Mouse (Mus musculus): ENCODE measurements around the gene F2rl1.
"Not testable (repeated sequence)": the region's sequence is repeated elsewhere in the genome, so short reads cannot be mapped to it uniquely, and the experiment has no call there.

Gene F2rl1

DNA sequence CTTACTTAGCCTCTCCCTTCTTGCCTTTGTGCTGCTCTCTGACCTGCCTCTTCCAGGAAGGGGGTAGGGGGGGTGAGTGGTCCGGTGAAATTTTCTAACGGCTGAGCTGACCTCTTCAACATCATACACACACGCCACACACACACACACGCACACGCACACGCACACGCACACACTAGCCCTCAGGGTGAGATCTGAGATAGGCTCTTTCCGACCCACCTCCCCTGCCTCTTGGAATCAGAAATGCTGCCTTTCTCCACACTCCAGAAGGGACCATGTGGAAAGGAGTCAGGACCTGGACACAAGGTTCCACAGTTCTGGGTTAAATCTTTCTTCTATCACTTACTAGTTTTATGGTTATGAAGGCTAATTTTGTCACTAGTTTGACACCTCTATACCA is 8.6 kb upstream of the F2rl1 start:
- DNase-seq (ENCODE audit: low spot score) = no peak

DNA sequence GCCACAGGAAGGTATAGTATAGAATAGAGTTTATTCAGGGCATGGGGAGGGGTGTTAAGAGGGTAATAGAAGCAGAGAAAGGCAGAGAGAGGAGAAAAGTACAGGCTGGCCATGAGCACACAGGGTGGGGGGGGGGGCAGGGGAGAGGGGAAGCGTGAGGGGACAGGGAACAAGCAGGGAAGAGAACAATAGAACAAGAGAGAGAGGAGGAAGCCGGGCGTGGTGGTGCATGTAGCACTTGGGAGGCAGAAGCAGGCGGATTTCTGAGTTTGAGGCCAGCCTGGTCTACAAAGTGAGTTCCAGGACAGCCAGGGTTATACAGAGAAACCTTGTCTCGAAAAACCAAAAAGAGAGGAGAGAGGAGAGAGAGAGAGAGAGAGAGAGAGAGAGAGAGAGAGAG is 8.1 kb upstream of the F2rl1 start:
- not testable (repeated sequence) for DNase-seq (ENCODE audit: low spot score)

DNA sequence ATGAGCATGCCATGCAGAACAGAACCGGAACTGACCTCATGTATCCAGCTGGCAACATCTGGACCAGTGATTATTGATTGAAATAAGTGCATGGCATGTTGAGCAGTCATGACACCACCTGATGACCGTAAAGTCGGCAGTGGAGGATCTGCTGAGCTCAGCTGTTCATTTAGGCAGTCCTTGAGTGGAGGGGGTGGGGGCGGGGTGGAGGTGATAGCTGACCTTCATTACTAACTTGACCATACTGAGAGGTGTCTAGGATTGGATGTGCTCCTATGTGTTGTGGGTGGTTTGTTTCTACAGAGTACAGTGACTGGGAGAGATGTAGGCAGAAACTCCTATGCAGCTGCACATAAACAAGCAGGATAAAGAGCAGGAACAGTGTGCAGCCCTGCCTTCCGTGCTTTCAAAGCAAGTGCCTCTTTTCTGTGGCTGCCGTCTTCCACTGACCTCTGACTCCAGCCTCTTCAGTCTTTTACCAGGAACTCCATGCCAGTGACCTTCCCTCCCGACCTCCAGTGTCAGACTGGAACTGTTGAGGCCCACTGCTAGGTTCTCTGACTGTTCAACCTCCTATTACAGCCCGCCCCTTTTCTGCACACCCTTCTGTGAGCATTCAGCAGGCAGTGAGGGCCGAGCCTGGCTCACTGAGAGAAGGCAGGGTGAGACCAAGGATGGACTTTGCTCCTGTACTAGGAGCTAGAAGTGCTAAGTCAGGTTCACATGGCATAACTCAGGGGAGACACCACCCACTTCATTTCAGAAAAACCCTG is 6.4 kb upstream of the F2rl1 start:
- DNase-seq (ENCODE audit: low spot score) = no peak

DNA sequence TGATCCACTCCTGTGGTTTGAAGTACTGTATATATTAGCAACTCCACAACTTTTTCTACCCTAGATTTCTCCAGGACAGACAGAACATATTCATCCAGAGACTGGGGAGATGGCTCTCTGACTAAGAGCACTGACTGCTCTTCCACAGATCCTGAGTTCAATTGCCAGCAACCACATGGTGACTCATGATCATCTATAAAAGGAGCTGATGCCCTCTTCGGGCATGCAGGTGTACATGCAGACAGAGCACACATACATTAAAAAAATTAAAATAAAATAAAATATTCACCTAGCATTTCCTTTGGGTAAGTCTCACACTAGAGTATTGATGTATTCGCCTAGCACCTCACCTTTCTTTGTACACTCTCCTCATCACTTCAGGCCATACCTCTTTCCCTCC is 4.2 kb upstream of the F2rl1 start:
- no peak for DNase-seq (ENCODE audit: low spot score)

DNA sequence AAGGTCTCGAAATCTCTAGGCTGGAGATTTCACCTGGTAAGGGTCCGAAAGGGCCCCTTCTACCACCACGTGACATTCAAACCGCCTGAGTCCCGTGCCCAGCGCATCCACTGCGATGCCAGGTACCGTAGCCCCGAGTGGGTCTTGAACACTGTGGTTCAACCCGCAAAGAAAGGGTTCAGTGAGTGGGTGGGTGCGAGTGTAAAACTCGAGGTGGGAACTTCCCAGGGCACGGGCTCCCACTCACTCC is 678 bp downstream of the F2rl1 start:
- no peak for DNase-seq (ENCODE audit: low spot score)

DNA sequence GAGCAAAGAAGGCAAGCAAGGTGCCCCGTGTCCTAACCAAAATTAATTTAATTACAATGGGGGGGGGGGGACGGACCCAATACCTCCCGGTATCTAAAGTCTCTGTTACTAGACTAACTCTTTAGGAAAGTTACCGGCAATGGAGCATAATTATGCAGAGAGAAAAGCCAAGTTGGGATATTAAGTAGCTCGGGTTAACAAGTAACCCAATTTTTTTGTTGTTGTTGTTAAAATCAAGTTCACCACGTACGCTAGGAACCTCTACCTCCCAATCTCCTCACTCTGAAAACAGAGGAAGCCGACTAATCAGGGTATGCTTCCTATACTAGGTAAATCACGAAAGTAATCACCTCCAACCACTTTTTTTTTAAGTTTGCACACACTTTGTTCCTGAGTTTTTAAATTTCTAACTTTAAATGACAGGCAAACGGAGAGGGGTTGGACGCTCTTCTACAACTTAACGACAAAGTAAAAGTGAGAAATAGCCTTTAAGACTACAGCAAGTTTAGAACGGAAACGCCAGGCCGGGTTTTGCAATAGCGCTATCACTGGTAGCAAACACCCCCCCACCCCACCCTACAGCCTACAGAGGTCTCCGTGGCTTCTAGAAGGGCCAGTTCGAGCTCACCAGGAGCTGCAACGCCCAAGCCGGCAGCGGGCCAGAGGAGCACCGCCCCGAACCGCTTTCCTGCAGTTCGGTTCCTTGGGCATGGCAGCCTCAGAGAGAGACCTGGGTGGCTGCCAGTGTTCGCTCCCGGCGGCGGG is 1.2 kb downstream of the F2rl1 start:
- no peak for DNase-seq (ENCODE audit: low spot score)

DNA sequence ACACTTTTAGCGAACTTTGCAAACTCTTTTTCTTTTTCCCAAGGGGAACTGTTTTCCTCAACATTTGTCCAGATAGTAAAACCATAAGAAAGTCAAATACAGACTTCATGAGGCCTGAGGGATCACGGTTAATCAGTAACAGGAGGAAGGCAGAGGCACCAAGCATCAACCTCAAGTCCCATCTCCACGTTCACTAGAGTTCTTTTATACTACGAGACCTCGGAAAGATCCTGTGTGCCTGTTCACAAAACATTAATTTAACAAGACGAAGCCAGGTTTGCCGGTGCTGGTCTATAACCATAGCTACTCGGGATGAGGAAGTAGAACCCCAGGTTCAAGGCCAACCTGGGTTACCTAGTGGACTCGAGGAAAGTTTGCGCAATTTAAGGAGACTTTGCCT is 2.9 kb downstream of the F2rl1 start:
- DNase-seq (ENCODE audit: low spot score) = no peak

DNA sequence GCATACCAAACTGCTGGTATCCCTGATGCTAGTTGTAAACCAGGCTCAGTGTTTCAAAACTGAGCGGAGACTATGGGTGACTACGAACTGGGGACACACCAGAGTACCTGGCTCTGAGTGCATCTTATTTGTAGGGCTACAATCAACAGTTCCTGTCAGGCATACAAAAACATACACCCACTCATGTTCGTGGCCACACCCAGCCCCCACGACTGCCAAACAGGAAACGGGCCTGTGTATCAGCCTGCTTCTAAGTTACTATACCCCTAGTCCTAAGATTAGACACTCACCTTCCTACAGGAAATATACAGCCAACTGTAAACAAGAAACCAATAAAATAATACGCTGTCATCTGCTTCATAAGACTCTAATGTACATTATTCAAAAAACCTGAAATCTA is 4.0 kb downstream of the F2rl1 start:
- no peak for DNase-seq (ENCODE audit: low spot score)

DNA sequence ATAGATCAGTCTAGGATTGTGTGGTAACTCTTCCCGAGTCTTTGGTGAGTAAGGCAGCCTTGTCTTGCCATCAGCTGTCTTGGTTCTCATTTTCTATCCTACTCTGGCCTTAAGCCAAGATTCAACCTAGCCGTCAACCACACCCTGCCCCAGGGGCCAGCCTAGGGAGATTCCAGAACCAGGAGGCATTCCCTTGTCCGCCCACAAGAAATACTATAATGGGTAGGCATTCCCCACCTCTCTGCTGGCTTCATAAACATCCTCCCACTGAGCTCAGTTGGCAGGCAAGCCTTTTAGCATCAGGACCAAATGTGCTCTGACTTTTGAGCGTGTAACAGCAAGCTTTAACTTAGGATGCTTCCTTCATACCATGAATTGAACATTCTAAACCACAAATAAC is 10.3 kb downstream of the F2rl1 start:
- no peak for DNase-seq (ENCODE audit: low spot score)

DNA sequence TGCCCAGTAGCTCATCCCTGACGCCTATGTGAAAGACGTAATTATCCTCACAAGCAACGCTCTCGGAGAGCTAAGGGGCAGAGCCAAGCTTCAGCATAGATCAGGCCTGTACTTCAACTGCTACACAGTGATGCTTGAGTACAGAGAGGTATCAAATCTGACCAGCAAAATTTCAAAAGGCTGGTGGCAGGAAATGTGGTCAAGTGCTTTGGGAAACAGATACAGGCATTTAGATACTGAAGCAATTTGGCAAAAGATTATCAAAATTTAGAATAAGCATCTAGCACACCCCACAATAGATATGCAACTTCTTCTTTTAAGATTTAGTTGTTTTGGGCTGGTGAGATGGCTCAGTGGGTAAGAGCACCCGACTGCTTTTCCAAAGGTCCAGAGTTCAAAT is 15.0 kb downstream of the F2rl1 start:
- DNase-seq (ENCODE audit: low spot score) = no peak

DNA sequence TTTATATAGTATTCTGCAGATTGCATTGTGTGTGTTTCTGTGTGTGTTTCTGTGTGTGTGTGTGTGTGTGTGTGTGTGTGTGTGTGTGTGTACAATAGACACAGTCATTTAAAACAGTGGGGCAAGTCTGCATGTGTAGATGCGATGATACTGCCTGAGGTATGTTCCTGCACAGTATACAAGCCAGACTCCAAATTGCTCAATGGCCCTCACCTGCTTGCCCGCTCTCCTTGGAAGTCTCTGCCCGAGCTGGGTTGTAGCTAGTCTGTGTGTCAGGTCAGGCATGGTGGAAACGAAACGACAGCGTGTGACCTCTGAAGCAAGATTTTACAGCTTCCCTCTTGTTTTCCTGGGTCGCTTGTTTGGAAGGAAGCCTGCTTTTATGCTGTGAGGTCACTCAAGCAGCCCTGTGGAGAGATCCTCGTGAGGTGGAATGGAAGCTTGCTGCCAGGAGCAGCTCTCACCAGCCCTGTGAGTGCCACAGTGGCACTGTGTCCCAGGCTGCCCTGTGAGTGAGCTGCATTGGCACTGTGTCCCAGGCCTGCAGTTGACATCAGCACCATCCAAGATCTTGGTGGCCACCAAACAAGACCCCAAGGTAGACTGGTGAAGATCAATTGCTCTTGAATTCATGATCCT is 21.6 kb downstream of the F2rl1 start:
- DNase-seq (ENCODE audit: low spot score) = no peak

DNA sequence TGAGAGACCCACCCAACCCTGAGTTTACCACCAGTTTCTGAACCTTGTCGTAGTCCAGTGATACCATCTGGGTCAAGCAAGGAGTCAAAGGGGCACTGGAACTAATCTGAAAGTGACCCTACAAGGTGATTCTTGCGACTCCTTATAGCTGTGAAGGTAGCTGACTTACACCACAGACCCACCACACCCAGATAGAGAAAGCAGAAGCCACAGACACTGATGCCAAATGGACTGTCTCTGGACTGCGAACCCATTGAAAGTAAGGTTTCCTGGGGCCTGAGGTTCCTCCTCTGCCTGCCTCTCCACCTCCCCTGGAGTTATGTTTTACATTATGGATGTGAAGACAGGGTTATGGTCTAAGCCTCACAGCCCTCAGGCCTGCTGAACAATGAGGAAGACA is 28.4 kb downstream of the F2rl1 start:
- no peak for DNase-seq (ENCODE audit: low spot score)

DNA sequence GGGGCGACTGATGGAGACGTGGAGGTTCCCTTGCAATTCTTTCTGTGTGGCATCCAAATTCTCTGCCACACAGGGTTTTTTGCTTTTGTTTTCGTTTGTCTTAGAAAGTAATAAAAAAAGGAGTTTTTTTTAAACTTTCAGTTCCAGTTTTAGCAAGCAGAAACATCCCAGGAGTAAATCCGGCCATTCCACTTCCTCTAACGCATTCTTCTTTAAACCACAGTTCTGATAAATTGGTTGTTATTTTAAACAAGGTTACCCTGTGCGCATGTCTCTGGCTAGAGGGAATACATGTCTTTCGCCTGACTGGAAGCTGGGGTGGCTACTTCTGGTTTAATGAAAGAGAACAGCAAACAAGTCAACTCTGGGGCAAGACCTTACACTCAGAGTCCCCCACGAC is 30.2 kb downstream of the F2rl1 start:
- no peak for DNase-seq (ENCODE audit: low spot score)

DNA sequence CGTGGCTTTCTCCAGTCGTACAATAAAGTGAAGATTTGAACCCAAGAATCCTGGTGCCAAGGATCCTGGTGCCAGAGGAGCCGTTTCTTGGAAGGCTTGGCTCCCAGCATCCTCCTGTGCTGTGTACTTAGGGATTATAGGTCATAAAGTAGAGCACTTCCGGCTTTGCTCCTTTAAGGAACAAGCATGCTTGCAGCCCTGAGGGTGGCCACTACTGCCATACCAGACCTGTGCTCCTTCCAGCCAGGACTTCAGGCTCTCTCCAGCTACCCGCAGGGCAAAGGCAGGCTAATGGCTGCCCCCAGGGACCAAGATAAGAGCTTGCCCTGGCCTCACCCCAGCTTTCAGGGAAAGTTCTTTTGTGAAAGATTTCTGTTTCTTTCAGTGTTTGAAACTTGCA is 31.7 kb downstream of the F2rl1 start:
- peak; percentile 33 for DNase-seq (ENCODE audit: low spot score)

DNA sequence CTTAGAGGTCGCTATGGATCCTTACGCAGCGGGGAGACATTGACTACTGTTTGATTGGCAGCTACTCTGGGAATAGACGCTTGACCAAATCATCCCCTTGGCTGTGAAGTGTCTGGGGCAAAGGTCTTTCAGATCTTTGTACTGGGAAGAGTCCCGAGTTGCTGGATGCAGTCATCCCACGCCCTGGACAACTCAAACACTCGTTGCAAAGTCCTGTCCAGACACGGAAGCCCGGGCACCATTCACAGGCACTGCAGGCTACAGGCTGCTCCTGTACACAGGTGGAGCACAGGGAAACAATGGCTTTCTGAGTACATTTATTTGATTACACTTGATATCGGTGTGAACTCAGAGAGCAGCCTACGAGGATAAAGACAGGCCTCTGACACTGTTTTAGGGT is 33.7 kb downstream of the F2rl1 start:
- no peak for DNase-seq (ENCODE audit: low spot score)

DNA sequence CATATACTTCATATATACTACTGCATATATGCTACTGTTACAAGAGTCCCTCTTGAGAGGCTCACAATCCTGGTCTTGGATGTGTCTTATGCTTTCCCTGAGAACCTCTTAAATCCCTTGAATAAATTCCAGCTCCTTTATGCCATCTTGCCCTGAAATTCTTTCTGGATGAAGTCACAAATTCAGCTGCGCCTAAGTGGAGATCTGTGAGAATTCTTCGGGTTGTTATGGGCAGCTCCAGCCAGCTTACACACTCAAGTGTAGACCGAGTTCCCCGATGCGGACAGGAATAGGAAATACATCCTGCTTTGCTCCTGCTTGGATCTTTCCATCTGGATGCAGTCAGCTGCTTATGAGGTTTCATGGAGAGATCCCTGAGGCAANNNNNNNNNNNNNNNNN is 40.4 kb downstream of the F2rl1 start:
- DNase-seq (ENCODE audit: low spot score) = no peak

DNA sequence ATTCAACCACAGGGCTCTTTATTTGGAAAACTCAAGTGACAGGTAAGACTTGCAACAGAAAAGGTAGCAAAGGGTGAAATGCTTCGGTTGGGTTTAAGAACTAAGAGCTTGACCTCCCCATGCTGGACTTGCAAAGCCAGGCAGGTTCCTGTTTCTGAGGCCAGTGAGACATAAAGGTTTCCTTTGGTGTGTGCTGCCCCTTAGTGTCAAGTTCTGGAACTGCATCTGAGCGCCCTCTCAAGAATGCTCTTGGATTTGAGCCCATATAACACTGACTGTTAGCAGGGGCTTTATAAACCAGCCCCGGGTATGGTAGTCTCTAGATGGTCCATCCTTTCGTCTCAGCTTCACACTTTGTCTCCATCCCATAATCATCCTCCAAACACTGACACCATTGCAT is 43.6 kb downstream of the F2rl1 start:
- peak; percentile 77 for DNase-seq (ENCODE audit: low spot score)

DNA sequence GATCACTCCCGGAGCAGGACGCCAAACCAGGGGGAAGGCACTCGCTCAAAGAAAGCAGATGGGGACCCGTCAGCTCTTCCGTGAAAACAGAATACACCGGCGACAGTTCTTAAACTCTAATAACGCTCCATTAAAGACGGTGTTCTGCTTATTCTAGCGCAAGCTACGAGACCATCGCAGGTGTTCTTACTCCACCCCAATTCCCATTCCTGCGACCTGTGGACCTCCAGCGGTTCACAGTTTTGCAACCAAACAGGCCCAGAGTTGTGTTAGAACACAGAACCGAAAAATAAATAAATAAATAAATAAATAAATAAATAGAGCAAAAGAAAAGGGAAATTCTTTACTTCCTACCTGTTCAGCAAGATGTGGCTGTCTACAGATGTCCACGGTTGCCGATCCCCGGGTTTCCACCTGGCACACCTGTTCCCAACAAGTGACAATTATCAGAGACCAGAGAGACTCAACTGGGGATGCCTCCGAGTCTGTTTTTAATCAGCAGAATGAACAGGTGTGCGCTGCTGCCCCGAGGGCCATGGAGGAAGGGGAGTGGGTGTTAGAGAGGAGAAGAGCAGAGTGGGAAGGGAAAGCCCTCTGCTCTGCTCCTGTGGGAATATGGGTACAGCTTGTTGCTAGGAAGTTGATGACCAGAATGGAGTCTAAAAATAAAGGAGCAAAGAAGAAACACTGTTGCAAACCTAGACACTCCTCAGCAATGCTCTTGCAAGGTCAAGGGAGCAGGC is 46.2 kb downstream of the F2rl1 start, which contains the start of gene S100z:
Gene S100z, minus strand, starts transcription at position 51 of the 743 bp plus-strand sequence.
- DNase-seq (ENCODE audit: low spot score) = no peak

DNA sequence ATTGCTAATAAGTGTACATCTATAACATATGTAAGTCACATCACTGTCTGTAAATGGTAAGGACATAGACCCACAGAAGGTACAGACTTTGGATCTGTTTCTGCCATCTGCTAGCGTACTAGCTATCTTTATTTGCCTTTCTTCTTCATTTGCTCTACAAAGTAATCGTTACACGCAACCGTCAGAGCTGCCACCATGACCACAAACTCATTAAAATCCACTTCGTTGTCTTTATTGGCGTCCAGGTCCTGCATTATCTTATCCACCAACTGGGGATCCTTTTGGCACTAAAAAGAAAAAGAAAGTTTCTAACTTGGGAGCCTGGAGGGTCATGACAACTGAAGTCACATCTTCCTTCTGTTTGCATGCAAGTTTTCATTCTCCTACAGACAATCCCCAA is 47.9 kb downstream of the F2rl1 start:
- DNase-seq (ENCODE audit: low spot score) = no peak

DNA sequence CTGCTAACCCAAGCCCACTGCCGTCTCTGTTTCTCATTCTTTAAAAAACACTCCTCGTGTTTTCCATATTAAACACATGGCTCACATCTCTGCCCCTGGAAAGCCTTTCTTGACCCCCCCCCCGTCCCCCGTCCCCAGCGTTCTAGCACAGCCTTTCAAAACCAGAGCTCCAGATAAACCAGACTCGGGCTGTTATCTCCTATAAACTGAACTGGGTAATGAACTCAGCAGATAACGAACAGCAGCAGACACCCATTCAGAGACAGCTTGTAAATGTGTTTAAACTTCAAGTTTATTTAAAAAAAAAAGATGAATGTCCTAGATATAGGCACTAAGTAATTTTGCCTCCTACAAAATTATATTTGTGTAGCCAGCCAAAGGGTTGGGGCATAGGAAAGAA is 49.9 kb downstream of the F2rl1 start:
- no peak for DNase-seq (ENCODE audit: low spot score)

DNA sequence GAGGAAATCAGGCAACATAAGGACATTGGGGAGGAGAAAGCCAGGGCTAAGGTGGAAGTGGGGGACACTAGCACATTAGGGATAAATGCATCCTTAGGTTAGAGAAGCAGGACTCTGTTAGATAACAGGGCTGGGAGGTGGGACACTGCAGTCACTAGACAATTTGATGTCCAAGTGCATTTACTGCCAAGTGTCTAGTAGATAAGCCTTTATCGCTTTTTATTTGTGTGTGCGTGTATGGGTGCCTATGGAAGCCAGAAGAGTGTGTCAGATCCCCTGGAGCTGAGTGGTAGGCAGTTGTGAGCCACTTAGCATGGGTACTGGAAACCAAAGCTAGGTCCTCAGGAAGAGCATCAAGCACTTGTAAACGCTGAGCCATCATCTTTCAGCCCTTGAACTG is 50.7 kb downstream of the F2rl1 start:
- DNase-seq (ENCODE audit: low spot score) = no peak

DNA sequence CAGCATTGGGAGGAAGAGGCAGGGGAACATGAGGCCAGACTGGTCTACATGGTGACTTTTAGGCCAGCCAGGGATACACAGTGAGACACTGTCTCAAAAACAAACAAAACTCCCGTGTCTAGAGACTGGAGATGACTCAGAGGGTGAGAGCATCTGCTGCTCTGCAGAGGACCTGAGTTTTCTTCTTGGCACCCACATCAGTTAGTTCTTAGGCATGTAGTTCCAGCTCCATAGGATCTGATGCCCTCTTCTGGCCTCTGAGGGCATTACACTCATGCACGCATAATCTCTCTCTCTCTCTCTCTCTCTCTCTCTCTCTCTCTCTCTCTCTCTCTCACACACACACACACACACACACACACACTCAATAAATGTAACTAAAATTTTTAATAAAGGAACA is 54.1 kb downstream of the F2rl1 start:
- no peak for DNase-seq (ENCODE audit: low spot score)
